Mouse (Mus musculus) mature B cell (primary cell): ENCODE measurements around the gene Cdc42.

Experiments
- in situ Hi-C: fragments of 300-500 bp; cut with MboI; formaldehyde crosslinking; loops from 2 replicates; pipeline ENCODE4 v1.14.3; 2019

The Cdc42 gene

DNA sequence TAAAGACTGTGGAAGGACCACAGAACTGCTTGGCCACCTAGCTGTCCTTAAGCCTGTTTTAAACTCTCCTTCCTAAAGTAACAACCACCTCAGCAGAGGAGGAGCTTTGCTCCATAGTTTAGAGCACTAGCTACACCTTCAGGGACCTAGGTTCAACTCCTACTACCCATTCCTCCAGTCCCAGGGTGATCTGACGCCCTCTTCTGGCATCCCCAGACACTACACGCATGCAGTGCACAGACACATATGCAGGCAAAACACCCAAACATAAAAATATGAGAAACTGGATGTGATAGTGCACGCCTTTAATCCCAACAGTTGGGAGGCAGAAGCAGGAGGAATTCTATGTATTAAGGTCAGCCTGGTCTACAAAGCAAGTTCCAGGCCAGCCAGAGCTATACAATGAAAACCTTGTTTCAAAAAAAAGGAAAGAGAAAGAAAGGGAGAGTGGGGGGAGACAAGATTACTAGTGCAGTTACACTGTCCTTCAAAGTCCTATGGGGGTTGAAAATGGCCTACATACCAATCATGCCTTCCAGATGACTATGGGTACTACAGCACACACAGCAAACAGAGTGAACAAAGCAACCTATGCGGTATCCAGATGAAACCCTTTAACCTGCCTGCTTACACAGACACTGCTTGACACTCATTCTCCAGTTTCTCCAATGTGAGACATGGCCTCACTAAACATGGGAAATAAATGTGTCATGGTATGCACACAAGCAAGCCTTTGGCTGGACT lies 41.3 kb downstream of the Cdc42 start:
- in situ Hi-C loops, result no loop called here

DNA sequence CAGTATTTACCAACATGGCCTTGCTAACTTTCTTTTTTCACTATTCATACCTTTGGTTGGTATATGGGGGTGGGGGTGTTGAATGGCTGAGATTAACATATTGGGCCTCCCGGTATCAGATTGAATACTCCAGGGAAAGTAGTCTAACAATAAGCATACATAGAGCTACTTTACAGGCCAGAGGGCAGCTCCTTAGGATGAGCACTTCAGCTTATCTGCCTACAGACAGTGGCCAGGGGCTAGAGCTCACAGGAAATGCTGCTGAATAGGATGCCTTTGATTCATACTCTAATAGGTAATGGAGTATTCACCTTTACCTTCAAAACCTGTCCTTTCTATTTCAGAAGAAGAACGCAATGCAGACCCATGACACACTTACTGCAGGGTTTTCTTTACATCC lies 42.5 kb downstream of the Cdc42 start:
- in situ Hi-C loops, result no loop called here

DNA sequence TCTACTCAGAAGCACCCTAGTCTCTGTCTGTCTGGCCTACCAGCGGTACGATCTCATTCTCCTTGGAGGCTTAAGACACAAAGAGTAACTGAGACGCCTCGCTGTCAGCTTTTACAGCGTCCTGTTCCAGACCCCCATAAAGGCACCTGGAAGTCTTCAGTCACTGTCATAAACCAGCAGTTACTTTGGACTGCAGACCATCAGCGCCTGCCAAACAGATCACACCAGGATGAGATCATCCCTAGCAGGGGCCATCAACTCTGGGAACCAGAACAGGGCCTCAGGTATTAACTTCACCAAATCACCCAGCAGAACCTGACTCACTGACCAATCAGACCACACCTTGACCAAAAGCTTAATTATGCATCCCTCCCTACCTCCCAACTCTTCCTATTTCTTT lies 43.0 kb downstream of the Cdc42 start:
- in situ Hi-C loops, result no loop called here

DNA sequence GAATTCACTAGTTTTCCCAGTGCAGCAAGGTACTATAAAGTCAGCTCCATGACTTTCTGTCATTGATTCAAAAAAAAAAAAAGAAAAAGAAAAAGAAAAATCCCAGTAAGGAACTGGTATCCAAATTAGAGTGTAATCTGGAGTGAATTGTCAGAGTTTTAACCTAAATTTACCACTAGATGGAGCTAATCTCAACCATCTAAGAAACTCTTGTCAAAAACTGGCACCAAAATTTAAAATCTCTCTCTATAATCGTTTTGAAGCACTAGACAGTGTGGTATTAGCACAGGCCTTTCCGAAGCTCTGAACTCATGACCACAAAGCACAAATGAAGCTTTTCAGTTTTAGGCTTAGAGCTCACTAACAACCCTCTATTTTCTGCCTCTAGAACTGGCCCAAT lies 44.0 kb downstream of the Cdc42 start:
- in situ Hi-C loops, result no loop called here

DNA sequence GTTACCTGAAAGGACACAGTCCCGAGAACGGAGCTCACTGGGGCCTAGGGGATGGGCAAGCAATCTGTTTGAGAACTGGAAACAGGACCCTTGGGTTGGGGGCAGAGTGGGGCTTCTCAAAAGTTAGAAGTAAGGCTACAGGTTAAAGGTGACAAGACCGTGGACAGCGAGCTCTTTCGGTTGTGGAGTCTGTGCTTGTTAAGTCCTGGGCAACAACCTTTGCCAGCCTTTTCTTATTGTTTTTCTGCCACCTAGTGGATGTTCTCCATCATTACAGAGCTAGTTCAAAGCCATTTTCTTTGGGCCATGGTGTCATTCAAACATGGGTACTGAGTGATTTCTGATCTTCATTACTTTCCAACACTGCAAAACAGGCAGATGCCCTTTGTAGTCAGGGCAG lies 49.1 kb downstream of the Cdc42 start:
- in situ Hi-C loops, result no loop called here

DNA sequence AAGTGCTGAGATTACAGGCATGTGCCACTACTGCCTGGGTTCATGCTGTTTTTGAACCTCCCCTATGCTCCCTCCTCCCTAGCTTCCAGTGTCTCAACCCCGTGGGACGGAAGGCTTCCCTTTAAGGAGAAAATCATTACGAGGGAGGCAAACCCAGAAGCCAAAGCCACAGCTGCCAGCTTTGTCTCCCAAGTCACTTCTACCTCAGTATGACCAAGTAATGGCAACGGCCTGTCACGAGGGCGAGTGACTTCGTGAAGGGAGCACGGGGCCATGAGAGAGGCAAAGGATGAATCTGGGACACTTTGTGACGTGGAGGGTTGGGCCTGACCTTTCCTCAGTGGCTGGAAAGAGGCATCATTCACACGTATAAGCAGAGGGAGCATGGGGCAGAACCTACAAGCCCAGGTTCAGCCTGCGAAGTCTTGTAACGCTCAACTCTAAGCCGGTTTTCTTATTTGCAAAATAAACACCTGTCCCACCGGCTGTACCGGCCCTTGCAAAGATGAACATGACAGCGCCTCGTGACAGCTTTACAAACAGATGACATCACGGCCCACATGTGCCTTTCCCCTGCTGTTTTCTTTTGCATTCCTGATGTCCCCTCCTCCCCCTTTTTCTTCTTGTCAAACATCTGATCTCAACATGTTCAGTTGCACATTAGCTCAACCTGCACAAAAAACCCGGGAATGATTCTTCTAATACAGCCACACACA lies 50.4 kb downstream of the Cdc42 start:
- in situ Hi-C loops, result no loop called here

DNA sequence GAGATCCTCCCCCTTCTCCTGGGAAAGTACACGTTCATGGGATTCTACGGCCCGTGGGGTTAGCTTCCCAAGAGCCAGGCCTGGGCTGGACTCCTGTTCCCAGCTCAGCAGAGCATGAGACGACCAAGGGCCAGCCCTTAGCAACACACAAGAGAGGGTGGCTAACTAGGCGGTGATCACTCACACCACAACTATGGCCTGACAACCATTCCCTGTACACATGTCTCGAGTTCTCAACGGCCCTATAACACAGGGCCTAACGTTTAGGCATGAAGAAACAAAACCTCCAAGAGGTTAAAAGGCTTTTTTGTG lies 51.0 kb downstream of the Cdc42 start:
- in situ Hi-C loops, result no loop called here

DNA sequence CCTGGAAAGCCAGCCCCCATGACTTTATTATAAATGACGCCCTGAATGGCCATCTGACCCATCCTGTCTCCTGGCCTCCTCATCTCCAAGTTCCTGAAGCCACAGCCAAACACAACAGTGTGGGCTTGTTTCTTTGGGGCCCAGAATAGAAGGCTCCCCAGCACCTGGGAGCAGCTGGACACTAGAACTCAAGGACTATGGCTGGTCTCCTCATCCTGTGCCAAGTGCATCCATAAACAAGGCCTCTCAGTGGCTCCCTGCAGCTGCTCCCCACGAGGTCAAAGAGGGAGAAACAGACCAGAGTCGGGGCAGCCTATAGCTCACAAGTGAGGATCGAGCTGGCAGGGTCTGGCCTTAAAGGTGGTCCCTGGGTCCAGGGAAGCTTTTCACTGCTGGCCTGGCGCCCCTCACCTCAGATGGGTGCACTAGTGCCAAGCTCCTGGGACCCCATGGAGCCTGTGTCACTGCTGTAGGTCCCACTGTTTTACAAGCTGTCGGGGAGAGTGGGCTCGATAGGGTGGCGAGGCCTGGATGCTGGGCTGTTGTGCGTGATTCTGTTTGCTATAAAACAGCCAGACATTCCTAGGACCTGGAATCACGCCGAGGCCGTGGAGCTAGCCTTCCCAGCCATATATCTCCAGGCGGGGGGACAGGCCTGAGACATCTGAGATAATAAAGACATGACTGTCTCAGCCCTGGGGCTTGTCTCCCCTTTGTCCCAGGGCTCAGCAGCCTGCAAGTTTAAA lies 51.5 kb downstream of the Cdc42 start:
- in situ Hi-C loops, result no loop called here

DNA sequence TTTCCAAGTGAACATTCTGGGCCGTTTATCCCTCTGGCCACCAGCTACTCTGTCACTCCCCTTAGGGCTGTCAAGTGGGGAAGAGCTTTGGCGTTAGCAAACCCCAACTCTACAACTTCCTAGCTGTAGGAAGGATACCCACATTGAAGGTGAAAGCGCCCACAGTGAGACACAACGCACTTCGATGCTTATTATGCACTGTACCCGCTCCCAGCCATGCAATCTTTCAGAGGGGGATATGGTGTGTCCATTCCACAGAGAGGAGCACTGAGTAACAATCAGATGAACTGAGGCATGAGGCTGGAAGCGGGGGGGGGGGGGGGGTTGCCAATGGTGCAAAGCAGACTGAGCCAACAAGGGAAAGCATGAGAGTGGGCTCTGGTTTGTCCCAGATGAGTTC lies 52.5 kb downstream of the Cdc42 start:
- in situ Hi-C loops, result no loop called here

DNA sequence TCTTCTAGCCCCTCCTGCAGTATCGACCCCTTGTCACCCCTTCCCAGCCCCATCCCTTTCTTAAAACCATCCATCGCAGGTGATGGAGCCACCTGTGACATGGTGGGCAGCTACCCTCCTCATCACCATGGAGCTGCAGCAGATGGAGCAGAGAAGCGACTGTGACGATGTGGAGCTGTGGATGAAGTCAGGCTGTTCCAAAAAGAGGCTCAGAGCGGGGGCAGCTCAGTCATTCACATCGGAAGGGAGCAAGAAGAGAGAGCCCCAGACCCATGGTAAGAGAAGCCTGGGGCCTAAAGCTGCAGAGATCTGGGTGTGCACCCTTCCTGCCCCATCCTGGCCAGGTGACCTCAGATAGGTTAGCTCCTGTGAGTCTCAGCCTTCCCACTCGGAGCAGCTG lies 53.4 kb downstream of the Cdc42 start:
- in situ Hi-C loops, result no loop called here

DNA sequence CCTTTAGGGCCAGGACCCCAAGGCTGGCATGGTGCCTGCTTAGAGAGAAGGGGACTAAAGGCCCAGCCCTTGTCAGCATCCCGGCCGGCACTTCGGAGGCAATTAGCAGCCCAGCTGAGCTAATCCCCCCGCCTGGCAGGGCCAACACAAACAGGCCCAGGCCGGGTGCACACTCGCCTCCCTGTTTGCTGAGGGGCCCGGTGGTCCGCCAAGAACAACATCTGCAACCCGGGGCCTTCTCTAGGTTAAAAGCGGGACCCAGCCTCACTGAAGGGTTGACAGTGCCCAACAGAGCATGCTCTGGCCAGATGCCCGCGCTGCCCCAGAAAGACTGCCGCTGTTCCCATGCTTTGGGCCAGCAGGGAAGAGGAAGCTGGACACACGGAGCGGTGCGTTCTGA lies 55.9 kb downstream of the Cdc42 start:
- in situ Hi-C loops, result no loop called here

DNA sequence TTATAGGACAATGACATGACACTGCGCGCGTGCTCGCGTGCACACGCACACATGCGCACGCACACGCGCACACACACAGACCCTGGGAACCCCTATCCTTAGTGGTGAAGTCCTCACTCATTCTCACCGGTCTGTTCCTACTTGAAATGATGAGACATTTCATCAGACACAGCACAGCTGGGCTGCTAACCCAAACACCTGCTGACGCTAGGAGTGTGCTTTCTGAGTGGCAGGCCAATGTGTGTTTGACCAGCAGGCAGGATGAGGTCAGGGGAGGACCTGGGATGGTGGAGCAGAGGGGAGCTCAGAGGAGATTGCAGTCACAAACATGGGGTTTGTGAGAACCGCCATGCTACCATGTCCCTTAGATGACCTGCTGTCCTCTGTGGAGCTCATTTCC lies 57.3 kb downstream of the Cdc42 start:
- in situ Hi-C loops, result no loop called here

DNA sequence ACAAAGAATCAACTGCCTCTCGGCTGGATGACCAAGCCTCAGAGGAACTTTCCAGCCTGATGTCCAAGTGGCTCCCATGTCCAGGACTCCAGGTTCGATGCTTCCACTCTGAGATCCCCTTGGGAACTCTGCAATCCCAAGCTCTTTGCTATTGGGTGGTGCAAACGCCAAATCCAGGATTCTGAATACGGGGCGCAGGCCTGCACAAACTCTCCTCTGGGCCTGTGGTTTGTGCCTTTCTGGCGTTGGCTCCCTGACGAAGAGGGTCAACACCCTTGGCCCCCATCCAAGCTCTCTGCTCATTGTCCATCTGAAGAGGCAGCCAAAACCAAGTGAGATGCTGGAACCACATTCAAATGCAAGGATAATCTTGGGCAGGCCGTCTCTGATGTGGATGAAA lies 59.1 kb downstream of the Cdc42 start:
- in situ Hi-C loops, result no loop called here

DNA sequence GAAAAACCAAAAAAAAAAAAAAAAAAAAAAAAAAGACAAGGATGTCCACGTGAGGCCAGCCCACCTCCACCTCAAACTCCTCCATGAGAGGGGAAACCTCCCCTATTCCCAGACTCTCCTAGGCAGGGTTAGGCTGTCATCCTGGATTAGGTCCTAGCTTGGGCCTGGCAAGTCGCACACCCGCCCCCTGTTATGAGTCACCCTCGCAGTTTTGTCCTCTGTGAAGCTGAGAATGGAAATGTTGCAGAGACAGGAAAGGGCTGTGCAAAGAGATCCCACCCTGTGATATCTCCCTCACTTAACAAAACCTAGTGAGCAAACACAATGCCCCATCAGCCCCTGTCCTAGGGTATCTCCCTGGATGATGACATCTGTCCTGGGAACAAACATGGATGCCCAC lies 59.9 kb downstream of the Cdc42 start:
- in situ Hi-C loops, result no loop called here

DNA sequence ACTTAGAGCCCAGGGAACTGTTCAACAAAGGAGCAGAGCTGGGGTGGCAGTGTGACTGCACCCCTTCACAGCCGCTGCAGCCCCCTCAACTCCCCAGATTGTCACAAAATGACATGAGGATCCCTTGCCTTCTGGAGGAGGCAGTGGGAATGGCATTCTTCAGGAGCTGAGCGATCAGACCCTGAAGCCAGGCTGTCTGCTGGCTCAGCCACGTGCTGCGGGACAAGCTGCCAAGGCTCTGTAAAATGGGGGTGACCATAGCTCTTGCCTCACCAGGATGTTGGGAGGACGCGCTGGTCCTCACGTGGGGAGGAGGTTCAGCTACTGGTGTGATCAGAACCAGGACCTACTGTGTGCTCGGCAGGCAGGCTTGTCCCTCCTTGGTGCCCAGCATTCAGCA lies 62.6 kb downstream of the Cdc42 start:
- in situ Hi-C loops, result no loop called here

DNA sequence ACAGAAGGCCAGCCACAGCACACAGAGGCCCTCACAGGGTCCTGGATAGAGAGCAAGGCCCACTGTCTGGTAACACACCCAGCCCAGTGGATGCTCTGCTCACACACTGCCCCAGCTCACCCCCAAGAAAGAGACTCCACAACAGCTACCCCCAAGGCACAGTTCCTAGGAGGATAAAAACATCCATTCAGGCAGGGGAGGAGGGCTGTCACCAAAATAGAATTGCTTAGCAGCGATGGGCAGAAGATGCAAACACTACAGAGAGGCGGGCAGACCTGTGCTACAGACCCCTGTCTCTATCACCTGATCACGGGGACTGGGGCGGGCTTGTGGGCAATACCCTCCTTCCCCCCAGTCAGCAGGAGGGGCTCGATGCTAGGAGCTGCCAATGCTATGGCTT lies 63.0 kb downstream of the Cdc42 start:
- in situ Hi-C loops, result no loop called here

DNA sequence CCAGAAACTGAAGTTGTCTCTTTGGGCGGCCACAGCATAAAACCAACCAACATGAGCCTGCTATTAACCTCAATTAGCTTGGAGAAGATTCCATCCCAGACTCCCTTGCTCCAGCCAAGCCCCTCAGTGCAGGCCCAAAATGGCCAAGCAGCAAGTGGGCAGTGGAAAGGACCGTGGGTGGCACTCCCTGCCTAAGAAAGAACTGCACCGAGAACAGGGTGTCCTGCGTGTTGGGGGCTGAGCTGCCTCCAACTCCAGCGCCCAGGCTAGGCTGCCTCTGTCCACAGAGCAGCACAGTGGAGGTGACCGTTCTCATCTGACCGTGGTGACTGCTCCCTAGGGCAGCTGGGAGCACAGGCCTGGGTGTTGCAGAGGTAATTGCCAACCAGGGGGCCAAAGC lies 63.5 kb downstream of the Cdc42 start:
- in situ Hi-C loops, result no loop called here

DNA sequence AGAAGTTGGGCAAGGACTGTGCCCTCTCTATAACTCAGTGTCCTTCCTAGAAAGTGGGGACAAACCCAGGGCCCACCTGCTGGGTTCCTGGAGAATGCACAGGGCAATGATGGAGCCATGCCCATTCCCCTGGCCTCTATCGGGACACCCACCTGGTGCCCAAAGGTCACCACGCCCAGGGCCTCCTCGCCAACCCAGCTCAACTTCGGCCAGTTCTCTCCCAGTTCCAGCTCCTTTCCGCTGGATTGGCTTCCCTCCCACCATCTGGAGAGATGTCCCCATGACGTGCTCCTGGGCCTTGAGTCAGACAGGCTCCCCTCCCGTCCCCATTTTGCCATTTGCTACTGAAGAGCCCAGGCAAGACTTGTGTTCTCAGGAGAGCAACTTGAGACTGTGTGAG lies 64.9 kb downstream of the Cdc42 start:
- in situ Hi-C loops, result no loop called here

DNA sequence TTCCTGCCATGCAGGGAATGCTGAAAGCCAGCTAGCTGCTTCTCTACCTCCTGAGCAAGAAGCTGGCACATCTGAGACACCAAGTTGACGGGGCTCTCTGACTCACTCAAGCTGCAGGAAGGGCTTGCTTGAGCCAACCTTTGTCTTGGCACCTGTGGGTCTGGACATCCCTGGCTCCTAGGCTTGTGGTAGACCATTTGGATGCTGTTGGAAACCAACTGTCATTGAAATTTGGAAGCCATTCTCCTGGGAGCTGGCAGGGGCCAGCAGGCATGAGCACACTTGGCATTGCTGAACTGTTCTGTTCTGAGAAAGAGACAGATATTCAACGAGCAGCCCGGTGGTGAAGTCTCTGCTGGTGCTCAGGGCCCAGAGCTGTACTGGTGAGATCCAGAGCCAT lies 67.3 kb downstream of the Cdc42 start:
- in situ Hi-C loops, result no loop called here

DNA sequence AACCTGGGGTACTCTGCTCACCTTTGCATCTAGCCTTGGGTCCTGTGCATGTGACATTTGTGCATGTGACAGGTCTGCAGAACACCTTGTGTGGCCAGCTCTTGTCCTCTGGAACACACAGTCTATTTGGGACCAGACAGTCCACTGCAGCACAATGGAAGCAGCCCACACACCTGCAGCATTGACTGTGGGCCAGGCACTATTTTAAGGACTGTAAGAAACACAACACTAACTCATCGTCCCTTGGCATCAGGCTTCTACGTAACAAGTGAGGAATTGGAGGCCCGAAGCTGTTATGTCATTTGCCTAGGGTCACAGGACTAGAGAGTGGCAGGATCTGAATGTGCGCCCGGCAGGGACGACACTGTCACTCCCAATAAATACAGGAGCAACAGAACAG lies 67.8 kb downstream of the Cdc42 start:
- in situ Hi-C loops, result no loop called here

DNA sequence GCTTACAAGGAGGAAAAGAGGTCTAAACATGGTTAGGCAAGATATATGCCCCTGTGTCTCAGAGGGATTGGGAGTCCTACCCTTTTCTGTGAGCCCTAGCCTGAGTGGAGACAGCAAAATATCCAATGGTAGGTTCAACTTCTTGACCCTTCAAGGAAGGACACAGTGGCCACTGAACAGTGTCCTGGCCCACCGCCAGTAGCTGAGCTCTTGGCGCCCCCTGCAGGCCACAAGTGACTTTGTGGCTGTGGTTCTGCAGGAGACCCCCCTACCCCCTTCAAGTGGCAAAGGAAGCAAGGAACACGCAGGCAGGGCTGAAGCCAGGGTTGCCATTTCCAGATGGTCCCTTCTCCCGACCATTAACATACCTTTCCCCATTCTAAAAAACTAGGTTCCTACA lies 69.7 kb downstream of the Cdc42 start:
- in situ Hi-C loops, result no loop called here

DNA sequence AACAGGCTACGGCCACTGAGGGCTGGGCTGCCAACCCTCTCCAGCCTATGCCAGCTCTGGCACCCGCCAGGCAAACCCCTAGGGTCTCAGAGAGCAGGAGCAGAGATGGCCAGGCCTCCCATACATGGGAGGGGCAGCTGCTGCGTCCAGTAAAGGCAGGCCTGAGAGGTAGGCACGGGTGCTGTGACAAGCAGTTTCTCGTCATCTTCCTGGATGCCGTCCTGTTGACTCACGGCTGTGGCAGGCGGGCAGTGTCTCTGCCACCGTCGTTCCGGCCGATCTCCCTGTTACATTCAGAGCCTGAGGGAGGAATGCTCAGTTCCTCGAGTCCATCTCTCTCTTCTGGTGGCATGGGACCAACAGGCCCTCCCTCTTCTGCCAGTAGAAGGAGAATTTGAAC lies 70.3 kb downstream of the Cdc42 start:
- in situ Hi-C loops, result no loop called here

DNA sequence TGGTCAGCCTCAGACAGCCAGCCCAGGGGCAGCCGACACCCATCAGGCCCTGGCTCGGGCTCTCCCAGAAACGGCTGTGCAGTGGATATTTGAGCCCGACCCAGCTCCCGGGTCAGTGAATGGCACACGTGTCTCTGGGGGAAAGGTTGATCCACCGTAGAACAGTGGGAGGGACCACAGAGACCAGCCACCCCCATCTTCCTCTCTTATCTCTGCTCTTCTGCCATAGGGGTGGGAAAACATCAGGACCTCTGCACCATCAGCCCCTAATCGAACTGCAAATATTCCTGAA lies 70.9 kb downstream of the Cdc42 start:
- in situ Hi-C loops, result no loop called here
